Mouse (Mus musculus): Measurements from ENCODE around the gene Wscd2.

Wscd2 gene

DNA sequence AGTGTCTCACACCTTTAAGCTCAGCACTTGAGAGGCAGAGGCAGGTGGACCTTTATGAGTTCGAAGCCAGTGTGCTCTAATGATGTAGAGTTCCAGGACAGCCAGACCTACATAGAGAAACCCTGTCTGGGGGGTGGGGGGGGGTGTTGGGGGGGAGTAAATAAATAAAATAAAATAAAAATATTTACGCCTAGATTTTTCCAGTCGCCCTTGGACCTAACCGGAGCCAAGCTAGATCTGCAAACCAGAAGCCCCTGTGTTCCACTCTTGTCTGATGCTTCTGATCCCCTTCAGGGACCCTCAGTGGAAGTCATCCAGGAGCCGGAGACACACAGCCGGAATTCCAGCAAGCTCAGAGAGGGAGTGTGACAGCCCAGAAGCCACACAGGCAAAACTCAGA, at the start of gene Wscd2:
Gene Wscd2, plus strand, starts transcription at position 301 of the 400 bp plus-strand sequence.
- no peak for DNase-seq (ENCODE audit: low read depth, low spot score)

DNA sequence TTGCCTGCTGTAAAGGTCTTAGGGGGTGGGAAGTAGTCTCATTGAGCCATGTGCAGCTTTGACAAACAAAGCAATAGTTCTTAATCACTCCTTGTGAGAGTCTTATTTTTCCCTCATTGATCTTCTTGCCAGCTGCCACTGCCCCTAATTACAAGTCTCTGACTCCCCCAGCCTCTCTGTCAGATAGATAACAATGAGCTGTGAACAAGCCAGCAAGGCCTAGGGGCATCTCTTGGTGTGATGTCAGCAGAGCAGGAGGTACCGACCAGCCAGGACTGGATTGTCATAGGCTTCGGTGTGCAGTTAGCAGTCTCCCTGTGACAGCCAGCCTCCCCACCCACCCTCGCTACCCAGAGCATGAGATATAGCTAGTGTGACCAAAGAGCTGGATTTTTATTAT, 48.0 kb upstream of the Wscd2 start:
- no peak for DNase-seq (ENCODE audit: low read depth, low spot score)

DNA sequence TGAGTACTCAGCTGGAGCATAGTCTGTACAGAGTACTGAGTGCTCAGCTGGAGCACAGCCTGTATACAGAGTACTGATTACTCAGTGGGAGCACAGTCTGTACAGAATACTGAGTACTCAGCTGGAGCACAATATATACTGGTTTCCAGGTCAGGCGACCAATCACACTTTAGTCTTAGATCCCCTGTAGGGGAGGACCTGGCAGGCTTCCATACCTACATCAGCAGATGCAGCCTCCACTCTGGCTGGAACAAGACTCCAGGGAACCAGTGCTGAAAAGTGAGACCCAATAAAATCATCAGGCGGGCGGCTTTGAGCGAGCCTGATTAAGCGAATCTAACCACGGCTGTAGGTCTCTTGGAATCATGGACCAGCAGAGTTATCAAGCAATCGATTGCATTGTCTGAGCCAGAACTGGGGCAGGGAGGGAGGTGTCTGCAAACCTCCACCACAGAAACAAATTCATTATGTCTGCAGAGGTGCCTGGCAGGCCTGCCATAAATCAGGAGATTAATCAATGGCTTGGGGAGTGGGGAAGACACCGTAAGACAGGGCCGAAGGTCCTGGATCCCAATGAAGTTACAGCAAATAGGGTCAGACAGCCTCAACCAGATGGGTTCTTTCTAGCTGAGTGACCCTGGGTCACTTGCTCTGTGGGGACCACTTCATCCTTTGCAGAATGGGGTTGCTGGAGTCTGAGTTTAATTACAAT, 42.0 kb upstream of the Wscd2 start:
- peak; percentile 39 for DNase-seq (ENCODE audit: low read depth, low spot score)

DNA sequence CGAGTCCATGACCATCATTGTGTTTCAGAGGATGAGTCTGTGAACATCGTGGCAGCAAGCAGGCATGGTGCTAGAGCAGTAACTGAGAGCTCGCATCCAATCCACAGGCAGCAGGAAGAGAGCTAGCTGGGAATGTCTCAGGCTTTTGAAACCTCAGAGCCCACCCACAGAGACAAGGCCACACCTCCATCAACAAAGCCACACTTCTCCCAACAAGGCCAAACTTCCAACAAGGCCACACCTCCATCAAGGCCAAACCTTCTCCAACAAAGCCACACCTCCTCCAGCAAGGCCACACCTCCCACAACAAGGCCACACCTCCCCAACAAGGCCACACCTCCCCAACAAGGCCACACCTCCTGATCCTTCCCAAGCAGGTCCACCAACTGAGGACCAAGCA, 40.8 kb upstream of the Wscd2 start:
- DNase-seq (ENCODE audit: low read depth, low spot score), result no peak

DNA sequence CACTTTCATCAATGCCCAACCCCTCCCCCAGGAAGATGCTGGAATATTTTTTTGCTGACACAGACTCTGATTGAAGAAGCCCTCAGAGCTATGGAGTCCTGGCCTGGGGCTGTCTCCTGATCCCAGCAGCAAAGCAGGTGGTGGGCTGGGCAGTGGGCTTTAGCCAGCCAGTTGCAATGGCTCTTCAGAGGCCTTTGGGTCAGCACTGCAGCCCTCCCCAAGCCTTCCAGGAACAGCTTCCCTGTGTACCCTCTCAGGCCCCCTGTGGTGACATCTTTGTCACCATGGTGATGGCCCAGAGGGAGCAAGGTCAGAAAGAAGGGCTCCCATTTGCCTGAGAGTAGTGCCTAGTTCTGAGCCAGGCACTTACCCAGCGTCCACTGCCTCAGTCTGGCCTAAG, 37.4 kb upstream of the Wscd2 start:
- DNase-seq (ENCODE audit: low read depth, low spot score), result no peak

DNA sequence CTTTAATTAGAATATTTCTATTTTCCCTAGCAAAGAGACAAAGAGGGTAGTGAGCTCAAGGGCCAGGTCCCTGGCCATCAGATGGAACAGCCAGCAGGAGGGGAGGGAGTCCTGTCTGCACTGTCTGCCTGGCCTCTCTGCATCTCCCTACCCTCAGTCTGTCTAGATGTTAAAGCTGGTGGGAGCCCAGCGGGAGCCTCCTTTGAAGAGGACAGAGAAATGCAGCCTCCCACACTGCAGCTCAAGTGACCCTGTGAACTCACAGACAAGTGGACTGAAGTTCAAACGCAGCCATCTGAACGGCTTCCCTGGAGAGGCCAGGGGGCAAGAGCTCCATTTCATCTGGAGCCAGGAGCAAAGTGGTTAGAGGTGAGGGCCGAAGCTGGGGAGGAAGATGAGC, 36.8 kb upstream of the Wscd2 start:
- DNase-seq (ENCODE audit: low read depth, low spot score), result no peak

DNA sequence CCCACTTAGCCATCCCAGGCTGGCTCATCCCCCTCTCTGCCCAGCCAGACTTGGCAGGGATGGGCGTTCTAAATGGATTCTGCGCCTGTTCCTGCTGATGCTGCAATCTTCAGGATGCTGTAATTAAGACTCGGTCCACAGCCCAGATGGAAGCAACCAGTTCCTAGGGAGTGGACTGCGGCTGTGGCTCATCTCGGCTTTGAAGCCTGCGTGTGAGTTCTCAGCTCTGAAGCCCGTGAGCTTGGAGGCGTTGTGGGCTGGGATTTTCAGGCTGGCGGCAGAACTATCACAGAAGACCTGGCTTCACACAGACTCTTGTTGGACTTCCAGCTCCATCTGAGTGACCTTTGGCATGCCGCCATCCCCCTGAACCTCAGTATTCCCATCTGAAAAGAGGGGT, 34.1 kb upstream of the Wscd2 start:
- no peak for DNase-seq (ENCODE audit: low read depth, low spot score)

DNA sequence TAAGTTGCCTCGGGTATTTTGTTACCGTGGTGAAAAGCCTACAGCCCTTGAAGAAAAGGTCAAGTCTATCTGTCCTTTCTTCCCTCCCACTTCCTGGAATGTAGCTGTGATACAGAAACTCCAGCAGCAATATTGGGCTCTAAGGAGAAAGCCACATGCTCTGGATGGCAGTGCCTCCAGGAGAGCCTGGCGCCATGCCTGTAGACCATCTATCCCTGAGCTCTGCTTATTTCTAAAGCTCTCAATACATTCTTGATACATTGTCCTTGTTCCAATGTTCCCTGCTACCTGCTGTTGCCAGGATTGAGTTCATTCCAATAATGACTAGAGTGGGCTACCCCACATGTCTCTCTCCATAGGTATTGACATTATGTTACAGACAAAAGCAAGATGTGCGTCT, 33.4 kb upstream of the Wscd2 start:
- DNase-seq (ENCODE audit: low read depth, low spot score), result no peak

DNA sequence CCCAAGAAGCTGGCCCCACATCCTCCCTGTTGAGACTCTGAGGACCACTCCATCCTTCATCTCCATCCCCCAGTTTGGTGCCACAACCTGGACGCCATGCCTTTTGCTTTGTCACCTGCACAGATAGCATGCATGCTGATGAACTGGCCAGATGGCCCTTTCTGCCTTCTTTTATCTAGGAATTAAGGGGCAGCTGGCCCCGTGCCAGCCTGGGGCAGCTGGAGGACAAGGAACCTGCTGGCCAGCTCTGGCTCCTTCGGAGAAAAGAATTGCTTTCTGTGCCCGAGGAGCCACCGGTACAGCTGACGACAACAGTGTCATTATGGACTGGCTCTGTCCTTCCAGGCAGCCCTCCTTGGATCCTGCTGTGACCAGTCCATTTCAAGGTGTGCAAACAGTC, 32.9 kb upstream of the Wscd2 start:
- DNase-seq (ENCODE audit: low read depth, low spot score), result no peak

DNA sequence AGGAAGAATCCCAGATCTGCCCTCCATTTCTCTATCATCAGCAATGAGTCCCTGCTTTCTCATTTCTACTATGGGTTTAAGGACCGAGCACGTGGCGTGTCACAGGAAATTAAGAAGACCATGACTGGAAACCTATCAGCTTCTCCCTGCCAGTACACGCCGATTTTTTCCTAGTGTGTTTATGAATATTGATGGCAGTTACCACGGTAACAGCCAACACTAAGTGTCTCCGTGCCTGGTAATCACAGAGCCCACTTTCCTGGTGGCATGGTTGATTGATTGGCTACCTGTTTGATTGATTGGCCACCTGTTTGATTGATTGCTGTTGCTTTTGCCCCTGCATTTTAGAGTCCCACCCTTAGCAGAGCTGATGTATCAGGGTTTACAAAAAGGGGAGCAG, 30.2 kb upstream of the Wscd2 start:
- no peak for DNase-seq (ENCODE audit: low read depth, low spot score)

DNA sequence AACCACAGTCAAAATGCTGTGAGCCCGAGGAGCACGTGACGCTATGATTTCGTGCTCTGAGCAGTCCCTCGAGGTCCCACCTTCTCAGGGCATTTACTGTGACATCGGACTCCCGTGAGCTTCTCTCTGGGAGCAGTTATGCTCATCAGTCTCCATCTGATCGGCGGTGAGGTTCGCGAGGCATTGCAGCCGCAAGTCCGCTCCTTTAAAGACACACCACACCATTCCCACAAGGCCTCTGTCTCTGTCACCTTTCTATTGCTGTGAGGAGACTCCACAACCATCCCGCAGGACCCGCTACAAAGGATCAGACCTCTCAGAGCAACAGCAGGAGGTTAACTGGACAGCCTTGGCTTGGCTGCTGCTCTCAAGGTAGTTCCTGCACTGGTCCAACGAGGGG, 28.6 kb upstream of the Wscd2 start:
- DNase-seq (ENCODE audit: low read depth, low spot score), result no peak

DNA sequence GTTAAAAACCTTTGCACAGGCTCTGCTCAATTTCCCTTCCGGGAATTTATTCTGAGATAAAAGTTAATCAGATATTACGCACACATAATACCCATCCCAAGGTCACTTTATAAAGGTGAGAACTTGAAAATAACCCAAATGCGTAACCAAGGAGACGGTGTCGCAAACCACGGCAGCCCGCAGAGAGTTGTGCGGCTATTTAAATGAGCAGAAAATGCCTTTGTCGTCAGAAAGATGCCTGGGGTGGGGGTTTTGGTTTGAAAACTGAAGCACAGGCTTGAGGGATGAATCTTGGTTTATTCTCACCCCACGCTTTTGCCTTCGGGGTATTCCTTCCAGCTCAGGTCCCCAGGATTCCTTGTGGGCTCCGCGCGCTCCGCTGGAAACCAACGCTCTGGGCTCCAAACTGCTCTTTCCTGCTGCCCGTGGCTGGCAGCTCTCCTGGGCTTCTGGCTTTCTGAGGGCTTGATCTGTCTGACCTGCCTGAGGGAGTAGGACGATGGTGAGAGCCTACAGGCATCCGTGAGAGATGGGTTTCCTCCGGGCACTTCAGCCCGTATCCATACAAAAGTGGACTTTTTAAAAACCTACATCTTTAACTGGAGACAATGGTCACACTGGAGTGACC, 28.0 kb upstream of the Wscd2 start:
- no peak for DNase-seq (ENCODE audit: low read depth, low spot score)

DNA sequence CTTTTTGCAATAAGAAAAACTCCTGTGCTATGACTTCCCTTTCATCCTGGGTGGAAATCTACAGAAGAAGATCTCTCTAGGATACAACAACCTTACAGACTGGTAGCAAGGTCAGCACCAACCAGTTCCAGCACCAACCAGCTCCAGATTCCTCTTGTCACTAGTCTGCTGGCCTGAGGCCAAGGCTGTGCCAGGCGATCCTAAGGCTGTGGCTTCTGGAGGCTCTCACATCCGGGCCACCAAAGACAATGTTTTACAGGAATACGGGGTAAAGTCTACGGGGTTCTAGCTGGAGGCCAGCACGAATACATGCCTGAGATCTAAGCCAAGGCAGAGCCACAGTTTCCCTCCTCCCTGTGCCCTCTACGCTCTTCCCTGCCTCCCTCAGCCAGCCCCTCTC, 25.4 kb upstream of the Wscd2 start:
- no peak for DNase-seq (ENCODE audit: low read depth, low spot score)

DNA sequence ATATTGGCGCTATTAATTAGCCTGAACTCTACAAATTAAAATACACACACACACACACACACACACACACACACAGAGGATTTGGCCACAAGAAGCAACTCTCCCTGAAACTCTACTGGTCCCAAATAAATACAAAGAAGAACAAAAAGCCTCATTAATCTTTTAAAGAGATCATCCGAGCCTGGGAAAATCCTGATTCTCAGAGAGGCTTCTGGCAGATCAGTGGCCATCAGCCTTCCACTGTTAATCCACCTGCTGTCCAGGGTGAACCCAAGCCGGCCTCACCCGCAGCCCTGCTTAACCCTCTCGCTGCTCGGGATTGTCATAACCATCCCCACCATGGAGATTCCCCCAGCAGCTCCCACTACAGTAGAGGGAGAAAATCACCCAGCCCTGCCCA, 23.6 kb upstream of the Wscd2 start:
- no peak for DNase-seq (ENCODE audit: low read depth, low spot score)

DNA sequence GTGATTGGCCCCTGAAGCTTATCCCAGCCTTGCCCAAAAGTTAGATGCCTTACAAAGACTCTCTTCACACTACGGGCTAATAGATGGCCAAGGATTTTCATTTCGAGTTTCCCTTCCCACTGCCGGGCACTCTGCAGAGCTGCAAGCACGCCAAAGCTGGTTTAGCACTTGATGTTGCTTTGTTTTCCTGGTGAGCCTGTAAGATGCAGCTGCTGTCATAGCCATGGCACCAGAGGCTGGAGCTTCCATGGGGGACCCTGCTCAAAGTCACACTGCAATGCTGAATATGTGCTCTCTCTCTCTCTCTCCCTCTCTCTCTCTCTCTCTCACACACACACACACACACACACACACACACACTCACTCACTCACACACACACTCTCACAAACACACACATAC, 23.1 kb upstream of the Wscd2 start:
- no peak for DNase-seq (ENCODE audit: low read depth, low spot score)

DNA sequence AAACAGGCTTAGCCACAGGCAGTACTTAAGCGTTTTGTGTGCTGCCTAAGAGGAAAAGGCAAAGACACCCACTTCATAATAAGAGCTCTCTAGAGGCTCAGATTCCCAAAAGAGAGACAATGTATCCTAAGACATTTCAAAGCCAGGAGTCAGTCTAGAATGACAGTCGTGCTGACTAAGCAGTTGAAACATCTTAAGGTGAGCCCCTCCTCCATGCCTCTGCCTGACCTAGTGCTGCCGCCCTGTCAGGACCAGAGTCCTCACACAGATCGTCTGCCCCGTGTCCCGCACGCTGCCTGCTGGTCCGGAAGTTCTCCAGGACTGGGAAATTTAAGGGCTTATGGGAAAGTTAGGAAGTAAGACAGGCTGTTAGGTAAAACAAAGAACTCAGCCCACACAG, 22.4 kb upstream of the Wscd2 start:
- no peak for DNase-seq (ENCODE audit: low read depth, low spot score)

DNA sequence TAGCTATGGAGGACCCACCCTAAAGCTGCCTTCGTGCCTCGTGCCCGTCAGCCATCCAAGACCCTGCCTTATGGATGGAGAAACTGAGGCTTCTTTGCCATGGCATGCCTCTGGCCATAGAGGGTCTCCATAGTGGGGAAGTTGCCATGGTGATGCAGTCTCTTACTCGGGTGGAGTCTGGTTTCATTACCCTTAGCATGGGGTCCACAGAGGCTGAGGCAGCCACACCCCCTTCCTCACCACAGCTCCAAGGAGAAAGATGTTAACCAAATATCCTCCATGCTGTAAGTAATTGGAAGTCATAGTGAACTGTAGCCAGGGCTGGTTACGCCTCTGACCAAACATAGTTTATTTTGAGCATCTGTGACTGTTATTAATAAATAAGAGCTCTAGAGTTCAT, 21.5 kb upstream of the Wscd2 start:
- DNase-seq (ENCODE audit: low read depth, low spot score), result no peak

DNA sequence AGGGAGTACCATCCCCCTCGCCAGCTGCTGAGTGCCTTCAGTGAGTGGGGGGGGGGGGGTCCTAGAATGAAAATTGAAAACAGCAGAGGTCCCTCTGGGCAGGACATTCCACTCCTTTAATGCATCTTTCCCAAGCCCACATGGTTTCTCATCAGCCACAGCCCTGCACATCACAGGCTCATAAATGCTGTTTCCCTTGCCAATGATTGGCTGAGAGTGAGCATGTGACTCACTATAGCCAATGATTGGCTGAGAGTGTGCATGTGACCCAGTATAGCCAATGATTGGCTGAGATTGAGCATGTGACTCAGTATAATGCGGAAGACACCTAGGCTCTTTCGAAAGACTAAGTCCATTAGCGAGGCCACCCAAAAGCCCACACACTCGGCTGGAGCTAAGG, 20.9 kb upstream of the Wscd2 start:
- DNase-seq (ENCODE audit: low read depth, low spot score), result no peak

DNA sequence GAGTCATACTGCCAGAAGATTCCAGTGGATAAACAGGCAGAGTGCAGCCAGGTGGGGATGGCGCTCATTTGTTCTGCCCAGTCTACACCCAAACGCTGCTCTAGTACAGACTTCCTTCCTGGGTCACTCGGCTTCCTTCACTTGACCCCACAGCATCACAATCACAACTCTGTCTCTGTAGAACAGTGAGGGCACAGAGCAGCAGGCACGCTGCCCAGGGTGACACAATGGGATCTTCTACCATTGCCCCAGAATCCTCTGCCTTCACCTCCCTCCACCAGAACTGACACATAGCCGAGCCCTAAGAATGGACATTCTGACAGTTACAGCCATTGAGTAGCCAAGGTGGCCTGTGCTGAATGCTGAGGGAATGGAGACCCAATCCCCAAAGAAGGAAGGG, 20.3 kb upstream of the Wscd2 start:
- DNase-seq (ENCODE audit: low read depth, low spot score), result no peak

DNA sequence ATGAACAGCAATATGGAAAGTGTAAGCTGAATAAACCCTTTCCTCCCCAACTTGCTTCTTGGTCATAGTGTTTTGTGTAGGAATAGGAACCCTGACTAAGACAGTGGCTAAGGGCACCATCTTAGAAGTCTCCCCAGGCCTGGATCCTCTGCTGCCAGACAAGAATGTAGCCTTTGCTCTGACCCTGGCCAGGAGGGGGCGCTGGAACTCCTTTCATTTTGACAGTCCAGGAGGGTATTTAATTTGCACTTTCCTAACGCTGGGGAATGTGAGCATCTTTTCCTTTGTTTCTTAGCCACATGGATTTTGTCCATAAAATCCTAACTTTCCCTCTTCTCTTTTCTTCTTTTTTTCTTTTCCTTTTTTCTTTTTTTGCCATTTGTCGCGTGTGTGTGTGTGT, 18.7 kb upstream of the Wscd2 start:
- DNase-seq (ENCODE audit: low read depth, low spot score), result no peak

DNA sequence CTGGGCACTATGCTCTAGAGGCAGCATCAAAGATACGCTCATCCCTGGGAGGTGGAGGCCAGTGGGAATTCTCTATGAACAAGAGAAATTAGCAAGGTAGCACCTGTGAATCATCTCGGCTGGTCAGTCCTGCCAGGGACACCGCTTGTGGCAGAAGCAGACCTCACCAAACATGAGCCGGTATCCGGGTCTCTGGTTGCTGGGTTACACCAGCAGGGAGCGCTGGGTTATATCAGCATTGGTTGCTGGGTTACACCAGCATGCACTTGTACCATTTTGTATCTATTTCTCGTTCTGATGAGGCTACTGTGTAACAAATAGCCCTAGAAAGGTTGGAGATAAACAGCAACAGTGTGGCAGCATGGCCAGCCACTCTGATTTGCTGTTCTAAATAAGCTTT, 17.8 kb upstream of the Wscd2 start:
- DNase-seq (ENCODE audit: low read depth, low spot score), result no peak

DNA sequence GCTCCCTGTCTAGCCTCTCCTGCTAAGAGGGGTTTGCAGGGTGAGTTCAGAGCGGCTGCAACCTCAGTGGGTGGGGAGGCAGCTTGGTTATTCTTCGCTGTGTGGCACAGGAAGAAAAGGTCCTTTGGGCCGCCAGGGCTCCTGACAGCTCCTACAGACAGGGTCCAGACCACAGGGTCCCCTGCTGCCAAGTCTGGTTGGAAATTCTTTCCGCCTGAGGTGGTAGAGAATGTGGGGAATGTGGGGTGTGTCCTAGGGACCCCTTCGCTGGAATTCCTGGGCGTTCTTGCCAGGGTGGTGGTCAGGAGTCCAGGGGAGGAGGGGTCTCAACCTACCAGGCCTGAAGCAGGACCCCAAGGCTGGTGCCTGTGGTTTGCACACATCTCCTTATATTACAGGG, 13.3 kb upstream of the Wscd2 start:
- no peak for DNase-seq (ENCODE audit: low read depth, low spot score)

DNA sequence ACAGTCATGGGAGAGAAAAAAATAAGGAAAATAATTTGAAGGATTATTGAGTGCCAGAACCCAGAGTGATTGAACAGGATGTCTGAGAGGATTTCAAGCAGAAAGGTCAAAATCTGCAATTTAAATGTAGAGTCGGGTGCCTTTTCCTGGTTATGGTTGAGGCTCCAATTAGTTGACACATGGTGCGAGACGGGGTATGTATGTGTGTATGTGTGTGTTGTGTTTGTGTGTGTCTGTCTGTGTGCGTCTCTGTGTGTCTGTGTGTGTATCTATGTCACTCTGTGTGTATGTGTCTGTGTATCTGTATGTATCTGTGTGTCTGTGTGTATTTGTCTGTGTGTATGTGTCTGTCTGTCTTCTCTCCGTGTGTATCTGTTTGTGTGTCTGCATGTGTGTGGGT, 11.1 kb upstream of the Wscd2 start:
- no peak for DNase-seq (ENCODE audit: low read depth, low spot score)

DNA sequence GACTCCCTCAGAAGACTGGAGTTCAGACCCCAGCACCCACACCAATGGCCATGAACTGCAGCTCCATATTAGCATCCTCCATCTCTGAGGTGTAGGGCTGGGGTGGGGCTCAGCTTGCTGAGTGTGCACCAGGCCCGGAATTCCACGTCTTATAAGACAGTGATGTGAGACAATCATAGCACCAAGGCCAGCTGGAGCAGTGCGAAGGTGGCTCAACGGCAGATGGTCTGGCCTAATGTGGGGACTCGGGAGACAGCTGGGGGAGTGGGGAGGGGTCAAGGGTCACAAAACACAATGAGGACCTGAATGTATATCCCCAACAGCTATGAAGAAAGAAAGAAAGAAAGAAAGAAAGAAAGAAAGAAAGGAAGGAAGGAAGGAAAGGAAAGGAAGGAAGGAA, 9.7 kb upstream of the Wscd2 start:
- DNase-seq (ENCODE audit: low read depth, low spot score), result no peak

Measured in embryo, embryonic 11.5 days (tissue).